Mouse (Mus musculus) midbrain, embryonic 13.5 days (tissue): ENCODE measurements around the gene Olfr129. TPM values are rescaled to one million over a fixed set of nuclear protein-coding genes. Genes with fewer than 3 reads are reported as not detected.

ENCODE experiments used
- ATAC-seq: fragments of 200-750 bp; cut with Nextera tagmentation; 2 replicates; pipeline ENCODE4 v1.8.0; 2017; ENCODE audit warnings: mild to moderate bottlenecking, moderate TSS enrichment, moderate library complexity
- H3K27ac ChIP-seq: fragments of 300-500 bp; sonication (generic); 2 replicates; pipeline ENCODE4 v1.5.1; 2015; ENCODE audit warnings: inconsistent platforms, mild to moderate bottlenecking, moderate library complexity
- H3K27me3 ChIP-seq: fragments of 300-500 bp; sonication (generic); 2 replicates; pipeline ENCODE4 v1.6.1; 2015; ENCODE audit warnings: mild to moderate bottlenecking, inconsistent platforms
- H3K36me3 ChIP-seq: fragments of 300-500 bp; sonication (generic); 2 replicates; pipeline ENCODE4 v1.6.1; 2015; ENCODE audit warnings: mild to moderate bottlenecking, inconsistent platforms
- H3K4me1 ChIP-seq: fragments of 300-500 bp; sonication (generic); replicated peaks from 2 replicates; pipeline ENCODE4 v1.6.1; 2015; ENCODE audit warnings: inconsistent platforms
- H3K4me2 ChIP-seq: fragments of 300-500 bp; sonication (generic); replicated peaks from 2 replicates; pipeline ENCODE4 v1.6.1; 2015; ENCODE audit warnings: moderate library complexity, mild to moderate bottlenecking, inconsistent platforms
- H3K4me3 ChIP-seq: fragments of 300-500 bp; sonication (generic); replicated peaks from 2 replicates; pipeline ENCODE4 v1.5.1; 2015; ENCODE audit warnings: mild to moderate bottlenecking, inconsistent platforms
- H3K9ac ChIP-seq: fragments of 300-500 bp; sonication (generic); replicated peaks from 2 replicates; pipeline ENCODE4 v1.6.1; 2015; ENCODE audit warnings: mild to moderate bottlenecking, inconsistent platforms
- H3K9me3 ChIP-seq: fragments of 300-500 bp; sonication (generic); 2 replicates; pipeline ENCODE4 v1.6.1; 2016; ENCODE audit warnings: mild to moderate bottlenecking, inconsistent platforms
- WGBS: fragments of 180-500 bp; shearing (Covaris S2); methylation state at CpG from one replicate; pipeline ENCODE4 v1.1.7; 2015; 5-methylcytosine and 5-hydroxymethylcytosine counted together
- polyA plus RNA-seq: library from polyadenylated mRNA; unstranded; fragments of >200 nt; fragmentation: Nextera tagmentation; extraction: Ambion mirVana; gene quantifications from 2 replicates; pipeline ENCODE4 v1.2.1, GENCODE M21; 2015

The Olfr129 gene
- not detected in 2 replicates for polyA plus RNA-seq

DNA sequence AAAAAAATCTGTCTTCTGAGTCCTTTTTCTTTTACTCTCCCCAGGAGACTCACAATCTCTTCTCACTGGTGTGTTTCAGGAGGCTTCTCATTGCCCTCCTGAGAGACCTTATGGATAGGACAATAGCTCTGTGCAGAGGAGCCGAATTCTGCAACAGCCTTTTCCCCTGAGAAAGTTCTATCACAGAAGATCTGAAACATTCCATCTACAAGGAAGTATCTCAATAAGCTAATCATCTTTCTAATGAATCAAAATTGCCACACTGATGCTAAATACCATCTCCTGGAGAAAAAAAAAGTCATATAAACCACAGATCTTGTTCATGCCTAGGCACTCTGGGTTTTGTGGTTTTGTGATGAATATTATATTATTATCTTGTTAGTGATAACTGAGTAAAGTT lies at the start of gene Olfr129:
Olfr129 (minus strand) TSS at position 101 of the 400 bp plus-strand sequence.
- no peaks in the 10 kb centered on the region for H3K4me1 ChIP-seq
- WGBS, result 69% methylated on average over 1 of the region's 1 CpGs
- no peak within 1 kb of the TSS for H3K4me2 ChIP-seq
- H3K36me3 ChIP-seq, result no peaks in the 10 kb centered on the region
- no peak within 1 kb of the TSS for H3K4me3 ChIP-seq
- H3K27ac ChIP-seq, result no peak within 1 kb of the TSS
- no peaks in the 10 kb centered on the region for H3K27me3 ChIP-seq
- H3K9ac ChIP-seq, result no peak within 1 kb of the TSS
- no peaks in the 10 kb centered on the region for H3K9me3 ChIP-seq
- no peak for ATAC-seq

DNA sequence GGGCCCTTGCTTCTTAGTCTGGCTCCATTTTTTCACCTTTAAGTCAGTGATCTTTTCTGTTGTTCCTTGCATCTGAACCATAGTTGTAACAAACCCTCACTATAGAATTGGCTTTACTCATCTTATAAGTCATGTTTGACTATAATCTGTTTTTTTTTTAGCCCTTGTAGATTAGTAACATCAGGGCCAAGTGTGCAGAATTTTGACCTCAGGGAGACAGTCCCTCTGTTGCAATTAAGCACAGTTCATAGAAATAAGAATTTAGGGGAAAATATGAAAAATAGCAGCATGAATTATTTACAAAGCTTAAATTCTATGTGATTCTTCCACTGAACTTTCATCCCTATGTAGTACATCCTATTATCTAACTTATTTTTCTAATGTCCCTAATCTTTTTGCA lies 28.7 kb upstream of the Olfr129 start, which contains the start of gene Olfr131:
Olfr131 (minus strand) TSS at position 101 of the 400 bp plus-strand sequence.
- Histone ChIP-seq H3K27me3 (no peaks in the 10 kb centered on the region), H3K4me2 (no peak within 1 kb of the TSS), H3K9ac (no peak within 1 kb of the TSS), H3K4me3 (no peak within 1 kb of the TSS), H3K36me3 (no peaks in the 10 kb centered on the region), H3K27ac (no peak within 1 kb of the TSS), H3K4me1 (no peaks in the 10 kb centered on the region), H3K9me3 (no peaks in the 10 kb centered on the region)
- no peak for ATAC-seq

DNA sequence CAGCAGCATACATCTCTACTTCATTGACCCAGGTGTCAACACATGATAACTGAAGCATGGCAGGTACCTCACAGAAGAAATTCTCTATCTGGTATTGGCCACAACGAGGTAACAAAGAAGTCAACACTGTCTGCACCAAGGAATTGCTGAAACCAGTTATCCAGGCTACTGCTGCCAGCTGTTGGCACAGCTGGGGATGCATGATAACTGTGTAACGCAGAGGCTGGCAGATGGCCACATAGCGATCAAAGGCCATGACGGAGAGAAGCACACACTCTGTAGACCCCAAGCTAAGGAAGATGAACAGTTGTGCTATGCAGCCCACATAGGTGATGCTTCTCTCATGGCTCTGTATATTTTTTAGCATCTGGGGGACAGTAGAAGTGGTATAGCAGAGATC lies 22.5 kb upstream of the Olfr129 start:
- 87% methylated on average over 4 of the region's 4 CpGs for WGBS
- no peak overlapping the region for H3K4me2 ChIP-seq
- H3K27ac ChIP-seq, result no peak overlapping the region
- no peaks in the 10 kb centered on the region for H3K36me3 ChIP-seq
- no peak overlapping the region for H3K4me3 ChIP-seq
- H3K4me1 ChIP-seq, result no peaks in the 10 kb centered on the region
- no peak overlapping the region for H3K9ac ChIP-seq
- no peak for ATAC-seq
- peaks cover 5% of the 10 kb centered on the region; the same call in 1 of the 2 replicates for H3K9me3 ChIP-seq
- no peaks in the 10 kb centered on the region for H3K27me3 ChIP-seq

DNA sequence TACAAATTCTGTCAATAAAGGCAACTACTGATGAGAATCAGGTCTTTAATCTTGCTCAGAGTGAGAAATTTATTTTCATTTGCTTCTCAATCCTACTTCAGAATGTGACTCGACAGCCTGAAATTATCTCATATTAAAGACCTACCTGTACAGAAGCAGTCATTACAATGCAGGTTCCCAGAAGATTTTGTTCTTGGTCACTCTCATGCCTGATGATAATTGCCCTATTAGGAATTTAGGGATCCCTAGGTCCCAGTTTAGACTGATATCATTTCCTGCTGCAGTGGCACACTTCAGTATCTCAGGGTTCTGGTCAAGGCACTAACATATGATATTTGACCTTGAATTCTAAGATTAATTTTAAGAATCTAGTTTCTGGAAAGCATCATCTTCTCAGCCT lies 3.7 kb upstream of the Olfr129 start, which contains the start of gene Olfr130:
Olfr130 (plus strand) TSS at position 301 of the 400 bp plus-strand sequence.
- Histone ChIP-seq H3K4me3 (no peak within 1 kb of the TSS), H3K27me3 (no peaks in the 10 kb centered on the region), H3K36me3 (no peaks in the 10 kb centered on the region), H3K9ac (no peak within 1 kb of the TSS), H3K4me2 (no peak within 1 kb of the TSS), H3K4me1 (no peaks in the 10 kb centered on the region), H3K9me3 (no peaks in the 10 kb centered on the region), H3K27ac (no peak within 1 kb of the TSS)
- 94% methylated on average over 1 of the region's 1 CpGs for WGBS
- no peak for ATAC-seq

DNA sequence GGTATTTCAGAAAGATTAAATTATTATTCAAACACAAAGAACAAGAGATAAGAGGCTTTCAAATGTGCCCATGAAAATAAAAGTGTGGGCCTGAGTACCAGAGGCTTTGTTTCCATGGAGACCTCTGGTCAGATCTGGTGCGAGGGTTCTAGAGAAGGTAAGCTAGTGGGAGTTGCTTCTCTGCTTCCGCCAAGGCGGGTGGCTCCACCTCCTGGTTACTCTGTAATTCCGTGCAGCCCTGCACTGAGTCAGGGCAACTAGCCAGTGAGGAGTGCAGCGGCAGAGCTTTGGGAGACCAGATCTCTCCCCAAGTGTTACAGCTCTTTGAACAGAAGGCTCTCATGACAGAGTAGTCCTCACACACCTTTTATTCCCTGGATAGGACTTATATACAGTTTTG lies 33.6 kb downstream of the Olfr129 start:
- no peak overlapping the region for H3K9ac ChIP-seq
- H3K9me3 ChIP-seq, result 0 out of 2 replicates have a peak, but pooled peaks cover 1% of the 10 kb centered on the region
- no peaks in the 10 kb centered on the region for H3K27me3 ChIP-seq
- no peak overlapping the region for H3K4me3 ChIP-seq
- H3K4me1 ChIP-seq, result no peaks in the 10 kb centered on the region
- ATAC-seq, result no peak
- no peak overlapping the region for H3K27ac ChIP-seq
- H3K4me2 ChIP-seq, result no peak overlapping the region
- 26% methylated on average over 5 of the region's 5 CpGs for WGBS
- H3K36me3 ChIP-seq, result no peaks in the 10 kb centered on the region

DNA sequence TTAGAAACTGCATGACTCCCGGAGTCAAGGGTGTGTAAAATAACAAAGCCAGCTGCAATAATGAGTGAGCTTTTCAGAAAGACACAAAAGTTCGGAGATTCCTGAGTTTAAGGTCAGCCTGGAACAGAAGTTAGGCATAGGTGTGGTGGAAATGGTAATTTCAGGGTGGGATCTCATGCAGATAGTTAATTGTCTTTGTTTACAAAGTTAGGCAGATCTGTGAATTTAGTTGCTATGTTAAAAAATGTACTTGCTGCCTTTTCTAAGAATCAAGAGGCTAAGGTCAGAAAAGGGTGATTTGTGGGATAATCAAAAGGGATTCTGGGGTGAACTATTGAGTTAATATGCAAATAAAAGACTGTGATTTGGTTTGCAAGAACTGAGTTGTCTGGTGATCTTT lies 43.5 kb downstream of the Olfr129 start:
- no peak overlapping the region for H3K4me3 ChIP-seq
- H3K4me2 ChIP-seq, result no peak overlapping the region
- H3K36me3 ChIP-seq, result no peaks in the 10 kb centered on the region
- H3K27me3 ChIP-seq, result no peaks in the 10 kb centered on the region
- H3K4me1 ChIP-seq, result no peaks in the 10 kb centered on the region
- 77% methylated on average over 2 of the region's 2 CpGs for WGBS
- H3K9ac ChIP-seq, result no peak overlapping the region
- no peak overlapping the region for H3K27ac ChIP-seq
- peaks cover 9% of the 10 kb centered on the region for H3K9me3 ChIP-seq
- ATAC-seq, result no peak

DNA sequence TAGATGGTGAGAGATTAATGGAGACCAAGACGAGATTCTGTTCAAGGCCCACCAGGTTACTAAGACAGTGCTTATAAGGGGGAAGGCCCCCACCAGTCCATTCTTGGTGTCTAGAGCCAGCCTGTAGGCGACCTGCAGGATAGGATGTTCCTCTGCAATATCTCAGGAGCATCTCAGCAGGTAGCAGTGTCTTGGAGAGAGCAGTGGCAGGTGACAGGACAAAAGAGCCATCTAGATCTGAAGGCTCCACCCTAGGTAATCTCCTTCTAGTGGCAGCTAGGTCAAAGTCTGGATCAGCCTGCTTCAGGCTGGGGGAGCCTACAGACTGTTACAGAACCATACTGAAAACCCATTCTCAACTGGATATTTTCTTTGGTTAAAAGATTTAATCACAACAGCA lies 54.9 kb downstream of the Olfr129 start:
- H3K4me1 ChIP-seq, result no peaks in the 10 kb centered on the region
- 70% methylated on average over 2 of the region's 2 CpGs for WGBS
- H3K4me2 ChIP-seq, result no peak overlapping the region
- H3K9ac ChIP-seq, result no peak overlapping the region
- no peak overlapping the region for H3K27ac ChIP-seq
- no peak overlapping the region for H3K4me3 ChIP-seq
- H3K36me3 ChIP-seq, result no peaks in the 10 kb centered on the region
- no peak for ATAC-seq
- no peaks in the 10 kb centered on the region for H3K27me3 ChIP-seq
- H3K9me3 ChIP-seq, result no peaks in the 10 kb centered on the region

Other genes starting within 250 kb of the Olfr129 start
- not detected in 2 replicates for gene Olfr125, start 227.1 kb downstream of the Olfr129 start, polyA plus RNA-seq
- not detected in 2 replicates for gene Olfr126, start 212.6 kb downstream of the Olfr129 start, polyA plus RNA-seq
- gene Olfr127, start 159.6 kb downstream of the Olfr129 start, polyA plus RNA-seq, result not detected in 2 replicates
- not detected in 2 replicates for gene Olfr128, start 139.5 kb downstream of the Olfr129 start, polyA plus RNA-seq
- gene Olfr761, start 107.0 kb downstream of the Olfr129 start, polyA plus RNA-seq, result not detected in 2 replicates
- gene Olfr130, start 3.8 kb upstream of the Olfr129 start, polyA plus RNA-seq, result not detected in 2 replicates
- gene Olfr131, start 28.6 kb upstream of the Olfr129 start, polyA plus RNA-seq, result not detected in 2 replicates
- not detected in 2 replicates for gene Olfr132, start 74.4 kb upstream of the Olfr129 start, polyA plus RNA-seq
- gene Olfr133, start 85.2 kb upstream of the Olfr129 start, polyA plus RNA-seq, result not detected in 2 replicates
- not detected in 2 replicates for gene Olfr134, start 111.3 kb upstream of the Olfr129 start, polyA plus RNA-seq
- not detected in 2 replicates for gene Olfr135, start 144.3 kb upstream of the Olfr129 start, polyA plus RNA-seq
- not detected in 2 replicates for gene Olfr138, start 201.0 kb upstream of the Olfr129 start, polyA plus RNA-seq
- not detected in 2 replicates for gene Olfr137, start 247.5 kb upstream of the Olfr129 start, polyA plus RNA-seq